Mouse (Mus musculus) monocyte, adult 2 months (primary cell): ENCODE data around the gene Tmem248.
"Not testable (repeated sequence)": the region's sequence is repeated elsewhere in the genome, so short reads cannot be mapped to it uniquely, and the experiment has no call there.

ENCODE experiments used
- DNase-seq, 2 experiments: peaks; one replicate each; pipeline ENCODE4 v3.0.0; 2022; ENCODE audit warnings: low spot score in 2 of 2, low read depth in 1 of 2

Gene Tmem248

GRCm38 (mm10) chr5:130255799-130256525 is 39.1 kb downstream of the Tmem248 start:
- not testable (repeated sequence) for DNase-seq

- DNase-seq, result peak; percentile 87 to 88
Measured at GRCm38 (mm10) chr5:130256678-130257271, 39.9 kb downstream of the Tmem248 start.

GRCm38 (mm10) chr5:130257303-130257702 is 40.4 kb downstream of the Tmem248 start:
- DNase-seq, result no peak

GRCm38 (mm10) chr5:130263454-130263853 is 46.6 kb downstream of the Tmem248 start:
- DNase-seq, result no peak

- DNase-seq, result no peak
Measured at GRCm38 (mm10) chr5:130264433-130265005, 47.6 kb downstream of the Tmem248 start.

- DNase-seq, result no peak
Measured at GRCm38 (mm10) chr5:130266651-130267050, 49.8 kb downstream of the Tmem248 start.

- no peak for DNase-seq
Measured at GRCm38 (mm10) chr5:130267316-130267715, 50.4 kb downstream of the Tmem248 start.

GRCm38 (mm10) chr5:130268976-130269375 is 52.1 kb downstream of the Tmem248 start:
- no peak for DNase-seq

- DNase-seq, result no peak
Measured at GRCm38 (mm10) chr5:130272344-130272743, 55.5 kb downstream of the Tmem248 start.

- no peak for DNase-seq
Measured at GRCm38 (mm10) chr5:130273046-130273445, 56.2 kb downstream of the Tmem248 start.

- DNase-seq, result no peak
Measured at GRCm38 (mm10) chr5:130275509-130275908, 58.6 kb downstream of the Tmem248 start.

- DNase-seq, result peak in 1 of 2 experiments; percentile 32
Measured at GRCm38 (mm10) chr5:130278011-130278472, 61.2 kb downstream of the Tmem248 start.

- no peak for DNase-seq
Measured at GRCm38 (mm10) chr5:130283079-130283732, 66.3 kb downstream of the Tmem248 start.

GRCm38 (mm10) chr5:130288106-130288505 is 71.2 kb downstream of the Tmem248 start:
- DNase-seq, result no peak

GRCm38 (mm10) chr5:130290242-130290641 is 73.4 kb downstream of the Tmem248 start:
- DNase-seq, result no peak

GRCm38 (mm10) chr5:130290775-130291174 is 73.9 kb downstream of the Tmem248 start:
- no peak for DNase-seq

- DNase-seq, result no peak
Measured at GRCm38 (mm10) chr5:130292976-130293375, 76.1 kb downstream of the Tmem248 start.
